Mouse (Mus musculus): ENCODE measurements around the gene Zfp316. TPM values are rescaled to one million over a fixed set of nuclear protein-coding genes. Genes with fewer than 3 reads are reported as not detected.

Gene Zfp316
- polyA plus RNA-seq, 2 experiments, result 2.8 to 9.1 TPM

- H3K9me3 ChIP-seq (ENCODE audit: control insufficient read depth, low read length), result peaks cover 6% of the 10 kb centered on the region; the same call in 1 of the 2 replicates
- 76% methylated on average over 3 of the region's 3 CpGs for whole genome bisulfite sequencing
Measured at GRCm38 (mm10) chr5:143205015-143205414, 64.8 kb downstream of the Zfp316 start.

More at GRCm38 (mm10) chr5:143205015-143205414, 64.8 kb downstream of the Zfp316 start:
- DNase-seq (ENCODE audit: low spot score), result no peak
- ATAC-seq (ENCODE audit: low FRiP score, low read depth), result no peak
- Histone ChIP-seq H3K4me3 (replicated peaks; ENCODE audit: low read length) (no peak overlapping the region), H3K36me3 (ENCODE audit: control insufficient read depth, insufficient read depth, low read length) (no peaks in the 10 kb centered on the region), H3K4me2 (replicated peaks; ENCODE audit: low read depth, low read length, severe bottlenecking) (no peak overlapping the region), H3K27me3 (ENCODE audit: control insufficient read depth, insufficient read depth, low read length) (no peaks in the 10 kb centered on the region), H3K27ac (replicated peaks; ENCODE audit: low read depth, low read length) (no peak overlapping the region), H3K9ac (ENCODE audit: low read depth, low read length, severe bottlenecking) (no peak overlapping the region), H3K4me1 (ENCODE audit: control insufficient read depth, insufficient read depth, low read length) (no peaks in the 10 kb centered on the region)
- no peak for TF ChIP-seq POLR2A (IDR thresholded peaks at IDR 0.05; ENCODE audit: borderline replicate concordance, extremely low read depth, insufficient read depth, insufficient read length)

Other genes with a start within 250 kb of the Zfp316 start
- gene Rnf216, start 157.0 kb downstream of the Zfp316 start, polyA plus RNA-seq (2012; rRNA removed), result 41.5 and 47.3 TPM in 2 replicates
- 34.2 and 35.1 TPM in 2 replicates for gene Rnf216, start 157.0 kb downstream of the Zfp316 start, polyA plus RNA-seq (2014; fragmentation: Nextera tagmentation; extraction: Ambion mirVana)
- gene Olfr718-ps1, start 122.4 kb downstream of the Zfp316 start, polyA plus RNA-seq (2012; rRNA removed), result not detected in 2 replicates
- gene Olfr718-ps1, start 122.4 kb downstream of the Zfp316 start, polyA plus RNA-seq (2014; fragmentation: Nextera tagmentation; extraction: Ambion mirVana), result not detected in 2 replicates
- gene Rbak, start 89.2 kb downstream of the Zfp316 start, polyA plus RNA-seq (2012; rRNA removed), result 21.0 TPM in 2 replicates
- gene Rbak, start 89.2 kb downstream of the Zfp316 start, polyA plus RNA-seq (2014; fragmentation: Nextera tagmentation; extraction: Ambion mirVana), result 8.8 and 12.6 TPM in 2 replicates
- gene Spdye4b, start 89.0 kb downstream of the Zfp316 start, polyA plus RNA-seq (2012; rRNA removed), result not detected in 2 replicates
- gene Spdye4b, start 89.0 kb downstream of the Zfp316 start, polyA plus RNA-seq (2014; fragmentation: Nextera tagmentation; extraction: Ambion mirVana), result not detected in 2 replicates
- not detected in 2 replicates for gene Spdye4a, start 43.1 kb downstream of the Zfp316 start, polyA plus RNA-seq (2012; rRNA removed)
- gene Spdye4a, start 43.1 kb downstream of the Zfp316 start, polyA plus RNA-seq (2014; fragmentation: Nextera tagmentation; extraction: Ambion mirVana), result not detected in 2 replicates
- 25.2 and 30.9 TPM in 2 replicates for gene Zfp12, start 34.9 kb downstream of the Zfp316 start, polyA plus RNA-seq (2012; rRNA removed)
- gene Zfp12, start 34.9 kb downstream of the Zfp316 start, polyA plus RNA-seq (2014; fragmentation: Nextera tagmentation; extraction: Ambion mirVana), result 19.1 and 22.2 TPM in 2 replicates
- gene Zfp853, start 23.6 kb upstream of the Zfp316 start, polyA plus RNA-seq (2012; rRNA removed), result 9.1 and 11.4 TPM in 2 replicates
- gene Zfp853, start 23.6 kb upstream of the Zfp316 start, polyA plus RNA-seq (2014; fragmentation: Nextera tagmentation; extraction: Ambion mirVana), result 0.26 and 0.35 TPM in 2 replicates
- gene E130309D02Rik, start 45.3 kb upstream of the Zfp316 start, polyA plus RNA-seq (2012; rRNA removed), result 25.2 and 35.2 TPM in 2 replicates
- gene E130309D02Rik, start 45.3 kb upstream of the Zfp316 start, polyA plus RNA-seq (2014; fragmentation: Nextera tagmentation; extraction: Ambion mirVana), result 29.2 and 33.3 TPM in 2 replicates
- 67.2 and 92.8 TPM in 2 replicates for gene Zdhhc4, start 59.2 kb upstream of the Zfp316 start, polyA plus RNA-seq (2012; rRNA removed)
- 85.2 and 86.3 TPM in 2 replicates for gene Zdhhc4, start 59.2 kb upstream of the Zfp316 start, polyA plus RNA-seq (2014; fragmentation: Nextera tagmentation; extraction: Ambion mirVana)
- 1.5 and 2.2 TPM in 2 replicates for gene Grid2ip, start 87.3 kb upstream of the Zfp316 start, polyA plus RNA-seq (2012; rRNA removed)
- gene Grid2ip, start 87.3 kb upstream of the Zfp316 start, polyA plus RNA-seq (2014; fragmentation: Nextera tagmentation; extraction: Ambion mirVana), result 0.51 and 0.89 TPM in 2 replicates
- 189 and 268 TPM in 2 replicates for gene Kdelr2, start 133.8 kb upstream of the Zfp316 start, polyA plus RNA-seq (2012; rRNA removed)
- gene Kdelr2, start 133.8 kb upstream of the Zfp316 start, polyA plus RNA-seq (2014; fragmentation: Nextera tagmentation; extraction: Ambion mirVana), result 463 and 493 TPM in 2 replicates
- 7.9 and 9.8 TPM in 2 replicates for gene Daglb, start 194.6 kb upstream of the Zfp316 start, polyA plus RNA-seq (2012; rRNA removed)
- gene Daglb, start 194.6 kb upstream of the Zfp316 start, polyA plus RNA-seq (2014; fragmentation: Nextera tagmentation; extraction: Ambion mirVana), result 7.3 and 8.3 TPM in 2 replicates